Mouse (Mus musculus): ENCODE results near the gene Slx1b. TPM values are rescaled to one million over a fixed set of nuclear protein-coding genes. Genes with fewer than 3 reads are reported as not detected.

The Slx1b gene
- total RNA-seq, 2 experiments from 2014 or later: 14.4 to 17.0 TPM

DNA sequence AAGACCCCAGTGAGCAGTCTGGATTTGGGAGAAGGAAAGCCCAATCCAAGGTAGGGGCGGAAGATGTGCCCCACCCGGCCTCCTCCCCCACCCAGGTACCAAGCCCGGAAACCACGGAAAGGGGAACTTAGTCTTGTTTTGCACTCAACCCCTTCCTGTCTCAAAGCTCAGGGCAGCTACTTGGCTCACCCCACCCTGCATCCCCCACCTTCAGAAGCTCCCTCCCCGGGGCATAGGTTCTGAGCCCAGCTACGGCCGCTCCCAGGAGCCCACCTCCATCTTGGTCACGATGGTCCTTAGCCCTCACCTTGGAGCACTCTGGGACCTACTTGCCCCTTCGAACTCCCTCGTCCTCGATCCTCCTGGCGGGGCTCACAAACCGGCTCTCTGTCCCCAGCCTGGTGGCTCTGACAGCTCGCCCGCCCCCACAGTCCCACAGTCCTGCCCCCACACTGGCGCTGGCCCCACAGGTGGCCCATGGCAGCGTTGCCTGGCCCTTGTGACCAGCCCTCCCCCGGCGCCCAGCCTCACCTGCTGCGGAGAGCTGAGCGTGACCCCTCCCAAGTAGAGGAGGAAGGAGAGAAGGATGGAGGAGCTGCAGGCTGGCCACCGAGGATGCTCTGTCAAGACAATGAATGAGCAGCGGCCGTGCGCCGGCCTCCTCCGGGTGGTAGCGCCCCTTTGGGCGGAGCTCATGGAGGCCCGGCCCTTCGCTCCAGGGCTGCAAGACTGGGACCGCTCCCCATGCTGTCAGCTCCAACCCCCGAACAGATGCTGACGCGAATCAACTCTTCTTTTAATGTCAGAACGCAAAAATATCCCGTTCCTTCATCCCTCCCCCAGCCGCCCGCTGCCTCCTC is 8.8 kb upstream of the Slx1b start:
- intact Hi-C loops (cut with DNase I): loop anchor here (1.0 to 5.0 kb wide), 4 partner anchors 35 to 94 kb away; partner anchors contain the start of gene Ypel3
- DNase-seq (ENCODE audit: low spot score in 2 of 2): peak; percentile 92 to 97

DNA sequence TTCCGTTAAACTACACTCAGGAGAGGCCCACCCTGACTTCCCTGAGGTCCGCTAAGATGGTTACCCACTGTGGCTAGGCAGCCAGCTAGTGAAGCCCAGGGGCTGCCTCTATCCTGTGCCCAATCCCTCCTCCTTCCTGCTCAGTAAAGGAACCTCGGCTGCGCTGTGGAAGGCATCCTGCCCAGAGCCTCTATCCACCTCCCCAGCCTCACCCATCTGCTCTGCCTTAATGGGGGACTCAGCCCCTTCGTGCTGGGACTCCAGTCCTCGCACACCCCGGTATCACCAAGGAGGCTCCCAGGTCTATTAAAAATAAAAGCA is 8.1 kb upstream of the Slx1b start:
- peak in 1 of 2 experiments; percentile 62 for DNase-seq (ENCODE audit: low spot score in 2 of 2)
- intact Hi-C loops (cut with DNase I): loop anchor here (1.0 to 5.0 kb wide), 4 partner anchors 36 to 95 kb away; partner anchors contain the start of gene Ypel3

DNA sequence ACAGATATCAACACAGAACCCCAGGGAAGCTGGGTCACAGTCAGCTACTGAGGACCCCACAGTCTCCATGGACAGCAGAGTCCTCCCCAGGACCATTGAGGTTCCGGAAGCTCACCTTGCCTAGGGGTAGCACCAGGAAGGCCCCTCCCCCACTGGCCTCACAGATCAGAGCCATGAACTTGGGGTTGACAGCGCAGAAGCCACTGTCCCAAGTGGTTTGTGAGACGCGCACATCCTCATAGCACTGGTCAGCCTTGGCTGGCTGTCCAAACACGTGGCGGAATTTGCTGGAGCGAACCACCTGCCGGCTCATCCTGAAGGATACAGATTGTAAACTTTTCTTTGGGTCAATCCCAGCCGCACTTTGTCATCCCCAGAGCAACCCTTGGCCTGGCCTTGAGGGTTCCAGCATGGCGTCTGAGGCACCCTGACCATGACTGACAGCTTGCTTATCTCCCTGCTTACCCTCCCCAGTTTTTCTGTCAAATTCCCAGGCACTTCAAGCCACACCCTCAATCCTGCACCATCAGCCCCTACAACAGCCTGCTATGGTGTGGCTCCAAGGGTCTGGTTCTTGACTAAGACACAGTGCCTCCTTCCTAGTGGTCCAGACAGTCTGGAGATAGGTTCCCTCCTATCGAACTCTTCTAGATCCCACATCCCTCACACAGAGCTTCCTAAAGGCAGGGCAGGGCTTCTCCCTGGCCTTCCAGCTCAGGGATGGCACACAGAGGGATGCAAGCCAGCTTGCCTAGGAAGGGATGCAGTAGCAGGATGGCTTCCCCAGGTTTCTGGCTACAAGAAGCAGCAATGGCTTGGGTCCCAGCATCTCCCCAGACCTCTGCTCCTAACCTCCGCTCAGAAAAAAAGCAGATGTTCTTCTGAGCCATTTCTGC is 7.5 kb upstream of the Slx1b start:
- peak in 1 of 2 experiments; percentile 33 for DNase-seq (ENCODE audit: low spot score in 2 of 2)
- intact Hi-C loops (cut with DNase I): loop anchor here (5.0 kb wide), 1 partner anchor 74 kb away; the partner anchor contains the start of gene Ypel3

DNA sequence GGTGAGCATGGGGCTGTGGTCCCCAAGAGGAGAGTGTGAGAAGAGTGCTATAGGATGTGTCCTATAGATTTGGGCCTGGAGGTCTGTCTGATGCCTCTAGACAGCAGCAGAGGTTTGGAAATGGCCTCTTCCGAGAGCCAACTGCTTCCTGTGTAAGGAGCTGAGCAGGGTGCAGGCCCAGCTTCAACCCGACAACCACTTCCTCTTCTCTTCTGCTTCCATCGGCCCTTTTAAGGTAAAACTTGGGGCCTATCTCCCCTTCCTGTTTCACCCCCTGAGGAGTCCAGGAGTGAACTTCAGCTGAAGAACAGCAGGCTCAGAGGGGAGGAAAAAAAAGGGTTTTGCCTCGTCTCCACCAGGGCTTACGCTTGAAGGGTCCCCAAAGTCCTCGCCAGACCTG is 6.8 kb upstream of the Slx1b start:
- DNase-seq (ENCODE audit: low spot score in 2 of 2): peak in 1 of 2 experiments; percentile 41
- intact Hi-C loops (cut with DNase I): loop anchor here (5.0 kb wide), 1 partner anchor 75 kb away; the partner anchor contains the start of gene Ypel3

DNA sequence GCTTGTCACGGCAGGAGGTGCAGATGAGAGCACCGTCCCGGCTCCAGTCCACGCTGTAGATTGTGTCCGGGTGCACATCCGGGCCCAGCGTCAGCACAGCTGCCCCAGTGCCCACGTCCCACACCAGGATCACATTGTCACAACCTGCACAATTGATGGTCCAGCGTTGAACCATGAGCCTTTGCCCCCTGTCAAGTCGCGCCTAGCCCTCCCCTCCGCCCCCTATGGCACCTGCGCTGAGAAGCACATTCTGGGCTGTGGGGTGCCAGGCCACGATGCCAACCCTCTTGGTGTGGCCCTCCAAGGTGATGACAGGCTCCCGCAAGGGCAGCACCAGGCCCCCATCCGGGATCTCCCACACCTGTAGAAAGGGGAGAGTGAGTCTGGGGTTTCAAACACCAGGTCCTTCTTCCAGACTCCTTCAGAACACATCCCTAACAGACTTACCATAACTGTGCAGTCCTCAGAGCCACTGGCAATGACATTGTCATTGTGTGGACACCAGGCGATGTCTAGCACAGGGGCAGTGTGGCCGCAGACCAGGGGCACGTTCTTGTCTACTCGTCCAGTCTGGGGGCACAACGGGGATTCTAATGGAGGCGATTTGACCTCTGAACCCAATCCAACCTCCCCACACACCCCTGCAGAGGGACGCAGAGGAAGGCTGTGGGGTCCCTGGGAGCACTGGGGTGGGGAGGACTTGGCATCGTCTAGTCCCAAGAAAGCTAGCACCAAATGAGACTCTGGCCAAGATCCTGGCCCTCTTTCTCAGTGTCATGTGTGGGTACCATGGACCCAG is 6.2 kb upstream of the Slx1b start:
- DNase-seq (ENCODE audit: low spot score in 2 of 2): no peak
- intact Hi-C loops (cut with DNase I): loop anchor here (5.0 kb wide), 1 partner anchor 76 kb away; the partner anchor contains the start of gene Ypel3

DNA sequence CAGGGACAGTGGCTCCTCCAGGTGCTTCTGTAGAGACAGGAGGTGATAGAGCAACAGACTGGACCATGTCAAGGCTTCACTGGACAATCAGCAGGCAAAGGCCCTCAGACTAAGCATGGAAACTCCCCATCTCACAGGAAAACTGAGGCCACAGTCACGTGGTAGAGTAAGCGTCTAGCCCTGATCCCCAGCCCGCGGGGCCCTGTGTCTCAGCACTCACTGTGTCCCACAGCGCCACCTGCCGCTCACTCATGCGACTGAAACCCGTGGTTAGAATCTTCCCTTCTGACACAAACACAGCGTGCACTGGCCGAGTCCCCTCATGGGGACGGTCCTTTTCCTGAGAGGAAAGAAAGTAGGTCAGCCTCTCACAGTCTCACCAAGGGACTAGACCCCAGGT is 5.5 kb upstream of the Slx1b start:
- intact Hi-C loops (cut with DNase I): loop anchor here (5.0 kb wide), 1 partner anchor 76 kb away; the partner anchor contains the start of gene Ypel3
- peak; percentile 93 to 95 for DNase-seq (ENCODE audit: low spot score in 2 of 2)

DNA sequence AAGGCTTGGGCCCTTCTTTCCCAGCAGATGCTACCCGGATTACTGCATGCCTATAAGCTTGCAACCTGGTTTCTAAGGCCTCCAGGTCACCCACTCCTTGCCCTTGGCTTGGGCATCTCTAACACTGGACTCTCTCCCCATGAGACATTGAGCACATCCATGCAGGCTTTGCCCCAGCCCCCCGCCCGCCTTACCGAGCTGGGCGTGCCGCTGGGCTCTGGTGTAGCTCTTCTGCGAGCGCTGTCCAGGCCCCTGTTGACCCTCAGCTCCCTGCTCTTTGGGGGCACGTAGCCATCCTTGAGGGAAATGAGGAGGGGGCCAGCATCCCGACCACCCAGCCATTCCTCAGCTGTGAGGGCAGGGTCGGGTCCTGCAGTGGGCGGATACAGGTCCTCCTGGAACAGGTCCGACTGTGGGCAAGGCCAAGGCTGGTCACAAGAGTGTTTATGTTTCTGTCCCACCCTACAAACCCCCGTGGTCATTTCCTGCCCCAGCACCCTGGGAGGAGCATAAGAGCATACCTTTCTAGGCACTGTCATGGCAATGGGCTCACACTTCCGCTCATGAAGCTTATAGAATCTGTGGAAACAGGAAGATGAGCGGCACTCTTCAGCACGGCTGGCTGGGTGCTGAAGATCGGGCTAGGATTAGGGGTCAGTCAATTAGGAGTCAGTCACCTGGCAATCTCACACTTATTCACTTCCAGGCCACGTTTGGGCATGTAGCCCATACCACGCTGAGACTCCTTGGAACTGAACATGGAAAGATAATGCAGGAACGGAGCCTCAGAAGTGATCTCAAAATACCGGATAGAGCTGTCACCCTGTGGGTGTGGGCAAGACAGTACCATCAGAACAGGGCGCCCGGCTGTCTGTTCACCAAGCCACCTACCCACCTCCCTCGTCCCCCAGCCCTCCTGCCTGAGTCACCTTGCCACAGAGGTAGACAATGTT is 4.8 kb upstream of the Slx1b start:
- no peak for DNase-seq (ENCODE audit: low spot score in 2 of 2)
- intact Hi-C loops (cut with DNase I): loop anchor here (5.0 kb wide), 1 partner anchor 77 kb away; the partner anchor contains the start of gene Ypel3

DNA sequence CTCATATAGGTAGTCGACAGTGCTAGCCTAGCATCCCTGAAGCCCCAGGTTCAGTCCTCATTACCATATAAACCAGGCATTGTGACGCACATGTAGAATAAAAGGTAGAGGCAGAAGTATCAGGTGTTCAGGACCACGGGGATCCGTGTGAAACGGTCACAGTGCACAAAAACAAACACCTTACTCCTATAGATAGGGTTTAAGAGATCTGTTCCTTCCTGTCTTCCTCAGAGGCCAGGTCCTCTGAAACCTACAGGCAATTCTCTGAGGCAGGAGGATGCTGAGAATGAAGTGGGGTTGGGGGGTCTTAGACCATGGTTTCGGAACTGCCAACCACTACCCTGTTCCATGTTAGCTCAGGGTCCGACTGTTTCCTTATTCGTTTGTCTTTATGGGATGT is 2.3 kb upstream of the Slx1b start:
- intact Hi-C loops (cut with DNase I): no loop called here
- no peak for DNase-seq (ENCODE audit: low spot score in 2 of 2)

DNA sequence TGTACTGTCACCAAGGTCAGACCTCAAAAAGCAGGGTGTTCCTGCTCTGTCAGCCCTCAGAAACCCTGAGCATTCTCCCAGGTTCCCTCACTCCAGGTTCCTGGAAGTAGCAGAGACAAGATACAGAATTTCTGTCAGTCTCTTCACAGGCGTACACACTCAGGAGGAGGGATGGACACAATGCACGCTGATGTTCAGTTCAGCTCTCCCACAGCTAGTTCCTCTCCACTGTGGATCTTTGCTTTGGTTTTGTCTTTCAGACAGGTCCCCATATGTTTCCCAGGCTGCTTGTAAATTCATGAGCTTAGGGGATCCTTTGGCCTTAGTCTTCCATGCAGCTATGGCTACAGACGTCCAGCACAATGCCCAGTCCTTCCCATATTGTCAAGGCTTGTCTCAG is 1.3 kb upstream of the Slx1b start:
- intact Hi-C loops (cut with DNase I): no loop called here
- no peak for DNase-seq (ENCODE audit: low spot score in 2 of 2)

DNA sequence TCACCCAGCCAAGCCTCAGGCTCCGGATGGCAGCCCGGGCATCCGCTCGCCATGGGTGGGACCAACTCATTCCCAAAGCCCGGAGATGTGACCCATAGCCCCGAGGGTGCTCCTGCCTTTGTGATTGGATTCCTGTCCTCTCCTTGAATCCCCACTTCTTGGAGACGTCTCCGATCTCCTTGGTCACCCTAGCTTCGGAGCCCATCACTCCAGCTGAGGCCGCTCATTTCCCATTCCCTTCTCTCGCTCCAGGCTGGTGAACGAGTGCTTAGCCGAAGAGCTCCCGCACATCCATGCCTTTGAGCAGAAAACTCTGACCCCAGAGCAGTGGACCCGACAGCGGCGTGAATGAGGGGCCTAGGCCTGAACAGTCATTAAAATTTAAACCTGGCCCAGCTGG is 719 bp upstream of the Slx1b start:
- intact Hi-C loops (cut with DNase I): no loop called here
- no peak for DNase-seq (ENCODE audit: low spot score in 2 of 2)

DNA sequence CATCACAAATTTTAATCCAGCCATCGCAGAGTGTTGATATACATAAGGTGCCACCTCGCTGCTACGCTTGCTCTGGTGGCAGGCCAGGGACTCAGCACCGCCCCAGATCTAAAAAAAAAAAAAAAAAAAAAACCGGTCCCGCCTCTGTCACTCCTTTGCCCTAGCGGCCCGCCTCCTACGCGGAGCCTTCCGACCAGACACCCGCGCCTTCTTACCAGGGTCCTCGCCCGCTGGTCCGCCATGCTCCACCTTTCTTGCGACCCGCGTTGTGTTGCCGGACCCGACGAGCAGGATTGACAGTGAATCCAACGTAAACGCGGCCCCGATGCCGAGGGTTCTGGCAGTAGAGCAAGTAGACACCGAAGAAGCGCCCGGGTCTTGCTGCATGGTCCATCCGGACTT is 373 bp downstream of the Slx1b start, which contains the start of gene Bola2:
Bola2 (plus strand) TSS at position 192 of the 402 bp plus-strand sequence.
- intact Hi-C loops (cut with DNase I): loop anchor here (2.0 kb wide), 1 partner anchor 112 kb away; no protein-coding TSS in a partner anchor
- peak in 1 of 2 experiments; percentile 48 for DNase-seq (ENCODE audit: low spot score in 2 of 2)

DNA sequence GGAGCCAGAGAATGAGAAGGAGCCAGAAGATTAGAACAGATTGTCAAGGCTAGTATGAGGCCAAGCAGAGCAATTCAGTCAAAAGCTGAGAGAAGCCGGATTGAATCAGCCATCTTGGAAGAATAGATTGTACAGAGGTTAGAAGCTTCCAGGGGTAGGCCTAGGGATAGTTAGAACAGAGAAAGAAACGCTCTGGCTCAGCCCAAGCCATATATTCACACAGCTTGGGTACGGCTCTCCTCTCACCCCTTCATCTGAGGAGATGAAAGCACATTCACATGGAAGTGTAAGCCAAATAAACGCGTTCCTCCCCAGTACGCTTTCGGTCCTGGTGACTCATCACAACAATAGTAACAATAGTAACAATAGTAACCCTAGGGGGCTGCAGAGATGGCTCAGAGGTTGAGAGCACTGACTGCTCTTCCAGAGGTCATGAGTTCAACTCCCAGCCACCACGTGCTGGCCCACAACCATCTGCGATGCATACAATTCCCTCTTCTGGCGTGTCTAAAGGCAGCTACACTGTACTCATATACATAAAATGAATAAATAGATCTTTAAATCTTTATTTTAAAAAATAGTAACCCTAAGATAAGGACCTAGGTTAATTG is 1.0 kb downstream of the Slx1b start:
- intact Hi-C loops (cut with DNase I): loop anchor here (2.0 kb wide), 1 partner anchor 112 kb away; no protein-coding TSS in a partner anchor
- no peak for DNase-seq (ENCODE audit: low spot score in 2 of 2)

DNA sequence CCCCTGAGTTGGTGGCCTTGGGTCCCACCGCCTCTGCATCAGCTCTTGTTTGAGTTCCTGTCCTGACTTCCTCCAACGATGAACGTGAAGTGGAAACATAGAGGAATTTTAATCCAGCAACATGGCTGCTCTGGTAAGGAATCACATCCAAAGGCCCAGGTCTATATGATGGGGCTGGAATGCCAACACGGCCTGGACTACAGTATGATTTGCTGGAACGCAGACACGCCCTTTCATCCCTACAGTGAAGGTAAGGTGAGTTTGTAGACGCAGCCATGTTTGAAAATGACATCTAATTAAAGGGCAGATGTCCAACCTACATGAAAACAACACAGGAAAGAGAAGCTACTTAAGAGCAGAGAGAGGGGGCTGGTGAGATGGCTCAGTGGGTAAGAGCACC is 1.8 kb downstream of the Slx1b start:
- intact Hi-C loops (cut with DNase I): loop anchor here (2.0 kb wide), 2 partner anchors 49 to 111 kb away; no protein-coding TSS in a partner anchor
- no peak for DNase-seq (ENCODE audit: low spot score in 2 of 2)

DNA sequence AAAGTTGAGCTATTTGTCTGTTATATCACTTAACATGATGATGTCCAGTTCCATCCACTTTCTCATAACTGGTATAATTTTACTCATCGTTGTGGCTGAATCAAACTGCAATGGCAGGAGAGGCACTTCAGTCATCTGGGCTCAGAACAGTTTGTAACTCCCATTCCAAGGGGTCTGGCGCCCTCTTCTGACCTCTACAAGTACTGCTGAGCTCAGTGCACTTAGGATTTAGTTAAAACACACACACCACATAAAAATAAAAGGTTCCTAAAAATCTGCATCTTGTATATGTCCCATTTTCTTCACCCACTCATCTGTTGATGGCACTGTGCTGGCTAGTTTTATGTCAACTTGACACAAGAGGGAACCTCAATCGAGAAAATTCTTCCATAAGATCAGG is 2.3 kb downstream of the Slx1b start:
- intact Hi-C loops (cut with DNase I): loop anchor here (2.0 kb wide), 1 partner anchor 48 kb away; no protein-coding TSS in a partner anchor
- DNase-seq (ENCODE audit: low spot score in 2 of 2): peak; percentile 78 to 83

DNA sequence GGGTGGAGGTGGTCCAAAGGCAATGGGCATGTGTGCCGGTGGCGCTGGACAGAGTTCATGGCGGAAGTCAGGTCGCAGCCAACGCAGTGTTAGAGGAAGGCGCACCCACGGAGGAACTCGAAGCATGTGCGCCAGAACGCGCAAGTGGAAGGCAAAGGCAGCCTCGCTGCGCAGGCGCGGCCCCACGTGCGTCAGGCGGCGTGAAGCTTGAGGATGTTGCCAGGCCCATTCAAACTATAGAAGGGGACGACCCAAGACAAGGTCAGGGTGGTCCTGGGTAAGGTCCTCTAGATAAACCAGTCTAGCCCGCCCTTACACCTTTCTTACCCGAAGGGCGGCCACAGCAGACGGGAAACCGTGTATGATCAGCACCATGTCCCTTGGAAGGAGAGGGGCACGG is 3.2 kb downstream of the Slx1b start:
- intact Hi-C loops (cut with DNase I): loop anchor here (2.0 kb wide), 1 partner anchor 48 kb away; no protein-coding TSS in a partner anchor
- DNase-seq (ENCODE audit: low spot score in 2 of 2): no peak

DNA sequence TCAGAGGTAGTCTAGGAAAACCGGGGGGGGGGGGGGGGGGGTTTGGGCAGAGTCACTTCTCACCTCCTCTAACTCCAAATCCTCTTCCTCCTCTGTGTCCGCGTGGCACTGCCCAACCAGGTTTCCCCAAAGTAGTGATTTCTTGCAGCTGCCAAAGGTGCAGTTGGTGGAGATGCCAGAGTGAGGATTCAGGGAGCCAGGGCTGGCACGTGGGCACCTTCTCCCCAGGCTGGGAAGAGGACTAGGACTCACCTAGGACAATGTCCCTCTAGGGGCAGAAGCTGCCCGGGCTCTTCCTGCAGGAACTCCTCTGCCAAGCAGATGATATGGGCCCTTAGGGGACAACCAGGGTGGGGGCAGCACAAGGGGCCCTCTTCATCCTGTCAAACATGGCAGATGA is 3.9 kb downstream of the Slx1b start:
- intact Hi-C loops (cut with DNase I): loop anchor here (2.0 kb wide), 1 partner anchor 47 kb away; no protein-coding TSS in a partner anchor
- no peak for DNase-seq (ENCODE audit: low spot score in 2 of 2)

DNA sequence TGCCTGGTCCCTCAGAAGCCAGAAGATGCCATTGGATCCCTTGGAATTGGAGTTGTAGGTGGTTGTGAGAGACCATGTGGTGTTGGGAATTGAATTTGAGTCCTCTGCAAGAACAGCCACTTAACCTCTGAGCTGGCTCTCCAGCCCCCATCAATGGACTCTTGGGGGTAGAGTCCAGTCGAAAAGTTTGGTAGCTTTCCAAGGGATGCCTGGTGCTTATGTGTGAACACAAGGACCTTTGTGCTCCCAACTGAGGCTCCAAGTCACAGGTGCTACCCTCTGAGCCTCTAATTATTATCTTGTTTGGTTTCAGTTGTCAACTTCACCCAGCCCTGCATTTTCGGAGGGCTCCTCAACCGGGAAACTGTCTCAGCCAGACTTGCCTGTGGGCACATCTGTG is 4.8 kb downstream of the Slx1b start:
- intact Hi-C loops (cut with DNase I): no loop called here
- DNase-seq (ENCODE audit: low spot score in 2 of 2): no peak

Measured in left cerebral cortex, postnatal 25 days (tissue).